Mouse (Mus musculus) spleen, adult 2 months (tissue): ENCODE data around the gene Fgfbp1.

Source experiments
- CTCF ChIP-seq: fragments of 200-500 bp; IDR thresholded peaks from 2 replicates; pipeline ENCODE4 v1.5.1; 2011; ENCODE audit warnings: mild to moderate bottlenecking, inconsistent platforms; ENCODE audit not compliant: insufficient read depth, insufficient read length, insufficient replicate concordance; ENCODE audit errors: extremely low read depth
- POLR2A ChIP-seq: fragments of 200-500 bp; IDR thresholded peaks from 2 replicates; pipeline ENCODE4 v1.6.1; 2011; ENCODE audit warnings: low read depth, low read length, inconsistent platforms

DNA sequence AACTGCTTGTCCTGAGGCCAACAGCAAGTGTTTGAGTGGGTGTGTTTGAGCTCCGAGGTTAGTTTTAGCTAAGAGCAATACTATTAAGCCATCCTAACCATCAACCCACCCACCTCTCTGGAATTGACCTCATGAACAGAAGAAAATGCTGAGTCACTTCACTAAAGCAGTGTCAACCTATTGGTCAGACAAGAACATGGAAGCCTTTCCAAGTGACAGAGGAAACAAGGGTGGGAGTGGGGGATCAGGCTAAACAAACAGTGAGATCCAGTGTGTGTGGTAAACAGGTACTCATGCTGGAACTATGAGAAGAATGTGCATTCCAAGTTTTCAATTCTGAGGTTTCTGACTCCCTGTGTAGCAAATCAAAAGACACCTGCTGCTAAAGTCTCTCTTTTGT is 1.3 kb upstream of the Fgfbp1 start:
- TF ChIP-seq POLR2A, result no peak
- no peak for TF ChIP-seq CTCF
